Mouse (Mus musculus): ENCODE results near the gene Rp2.

- no peak for TF ChIP-seq CTCF (IDR thresholded peaks at IDR 0.05; ENCODE audit: low read depth)
- no peak for TF ChIP-seq EP300 (optimal IDR thresholded peaks at IDR 0.05)
These were observed 17.9 kb upstream of the Rp2 start for GRCm38 (mm10) chrX:20346355-20346754.

Data from stomach, postnatal 0 days (tissue).